Mouse (Mus musculus) cerebellum, adult 2 months (tissue): ENCODE results near the gene Setd3. TPM values are rescaled to one million over a fixed set of nuclear protein-coding genes. Genes with fewer than 3 reads are reported as not detected.

Source experiments
- DNase-seq, 2 experiments: peaks; one replicate each; pipeline ENCODE4 v3.0.0; 2021
- H3K27ac ChIP-seq: fragments of 200-500 bp; 2 replicates; pipeline ENCODE4 v1.5.1; 2012; ENCODE audit warnings: low read length, control low read depth, inconsistent platforms; ENCODE audit not compliant: insufficient read depth
- H3K27me3 ChIP-seq: fragments of 200-500 bp; 2 replicates; pipeline ENCODE4 v1.6.1; 2012; ENCODE audit warnings: inconsistent platforms, mild to moderate bottlenecking, low read length, moderate library complexity; ENCODE audit not compliant: control insufficient read depth, insufficient read depth
- H3K4me1 ChIP-seq: fragments of 200-500 bp; 2 replicates; pipeline ENCODE4 v1.6.1; 2011; ENCODE audit warnings: low read length; ENCODE audit not compliant: control insufficient read depth, insufficient read depth
- H3K4me3 ChIP-seq: fragments of 200-500 bp; replicated peaks from 2 replicates; pipeline ENCODE3; 2011; ENCODE audit warnings: mild to moderate bottlenecking, low read depth, low read length, control low read depth; ENCODE audit not compliant: insufficient read depth
- CTCF ChIP-seq: fragments of 200-500 bp; IDR thresholded peaks from 2 replicates; pipeline ENCODE4 v1.5.1; 2011; ENCODE audit warnings: low read depth, mild to moderate bottlenecking, control low read depth, low read length, moderate library complexity, borderline replicate concordance; ENCODE audit not compliant: insufficient read depth
- POLR2A ChIP-seq: fragments of 200-500 bp; IDR thresholded peaks from 2 replicates; pipeline ENCODE4 v1.6.1; 2011; ENCODE audit warnings: low read length, control low read depth, borderline replicate concordance; ENCODE audit not compliant: insufficient read depth
- WGBS: fragments of 180-500 bp; shearing (Covaris S2); methylation state at CpG from one replicate; pipeline ENCODE4 v1.1.7; 2018; 5-methylcytosine and 5-hydroxymethylcytosine counted together
- polyA plus RNA-seq: library from polyadenylated mRNA; depleted of rRNA; stranded (reverse); fragments of >200 nt; gene quantifications from 2 replicates; pipeline ENCODE4 v1.2.3, GENCODE M21; 2012

Setd3 gene
- polyA plus RNA-seq, 1 experiment: 122 TPM

GRCm38 (mm10) chr12:108212071-108212470 lies 33.0 kb upstream of the Setd3 start:
- H3K27ac ChIP-seq: no peak overlapping the region
- WGBS: 36% methylated on average over 5 of the region's 5 CpGs
- no peak overlapping the region for H3K4me3 ChIP-seq
- peaks cover 49% of the 10 kb centered on the region for H3K4me1 ChIP-seq
- no peaks in the 10 kb centered on the region for H3K27me3 ChIP-seq
- no peak for DNase-seq
- TF ChIP-seq CTCF: no peak
- TF ChIP-seq POLR2A: no peak

- TF ChIP-seq CTCF (no peak), POLR2A (no peak)
- Histone ChIP-seq H3K27me3 (no peaks in the 10 kb centered on the region), H3K4me3 (no peak overlapping the region), H3K4me1 (peaks cover 43% of the 10 kb centered on the region), H3K27ac (no peak overlapping the region)
- peak; percentile 31 to 36 for DNase-seq
- WGBS: 89% methylated on average over 15 of the region's 15 CpGs
Observed at GRCm38 (mm10) chr12:108210623-108211022, 31.5 kb upstream of the Setd3 start.

- no peaks in the 10 kb centered on the region for H3K27me3 ChIP-seq
- 9% methylated on average over 13 of the region's 13 CpGs for WGBS
- TF ChIP-seq POLR2A: no peak
- TF ChIP-seq CTCF: peak; percentile 94
- DNase-seq: peak; percentile 76 to 84
- no peak overlapping the region for H3K4me3 ChIP-seq
- H3K4me1 ChIP-seq: peaks cover 43% of the 10 kb centered on the region
- no peak overlapping the region for H3K27ac ChIP-seq
Observed at GRCm38 (mm10) chr12:108208726-108209438, 29.8 kb upstream of the Setd3 start.

- Histone ChIP-seq H3K27ac (no peak overlapping the region), H3K4me1 (peaks cover 43% of the 10 kb centered on the region), H3K4me3 (no peak overlapping the region), H3K27me3 (no peaks in the 10 kb centered on the region)
- DNase-seq: peak in 1 of 2 experiments; percentile 31
- no peak for TF ChIP-seq POLR2A
- 56% methylated on average over 9 of the region's 9 CpGs for WGBS
Observed at GRCm38 (mm10) chr12:108208216-108208615, 29.1 kb upstream of the Setd3 start.

- Histone ChIP-seq H3K27me3 (no peaks in the 10 kb centered on the region), H3K4me3 (no peak overlapping the region), H3K4me1 (peaks cover 30% of the 10 kb centered on the region), H3K27ac (no peak overlapping the region)
- WGBS: 8% methylated on average over 5 of the region's 5 CpGs
- TF ChIP-seq POLR2A (no peak), CTCF (peak; percentile 89)
- DNase-seq: peak; percentile 72 to 84
Observed at GRCm38 (mm10) chr12:108206641-108207040, 27.5 kb upstream of the Setd3 start.

GRCm38 (mm10) chr12:108204978-108205377 lies 25.9 kb upstream of the Setd3 start:
- H3K27me3 ChIP-seq: no peaks in the 10 kb centered on the region
- peaks cover 20% of the 10 kb centered on the region for H3K4me1 ChIP-seq
- no peak overlapping the region for H3K27ac ChIP-seq
- DNase-seq: no peak
- no peak overlapping the region for H3K4me3 ChIP-seq
- 40% methylated on average over 12 of the region's 12 CpGs for WGBS
- no peak for TF ChIP-seq CTCF
- no peak for TF ChIP-seq POLR2A

GRCm38 (mm10) chr12:108203895-108204294 lies 24.8 kb upstream of the Setd3 start:
- Histone ChIP-seq H3K4me1 (peaks cover 10% of the 10 kb centered on the region), H3K27me3 (no peaks in the 10 kb centered on the region), H3K4me3 (no peak overlapping the region), H3K27ac (no peak overlapping the region)
- 59% methylated on average over 8 of the region's 8 CpGs for WGBS
- no peak for TF ChIP-seq POLR2A
- DNase-seq: no peak

- no peaks in the 10 kb centered on the region for H3K27me3 ChIP-seq
- H3K4me3 ChIP-seq: no peak overlapping the region
- no peak for TF ChIP-seq POLR2A
- no peak for TF ChIP-seq CTCF
- H3K4me1 ChIP-seq: no peaks in the 10 kb centered on the region; the same call in 1 of the 2 replicates
- DNase-seq: no peak
- no peak overlapping the region for H3K27ac ChIP-seq
- WGBS: 76% methylated on average over 1 of the region's 1 CpGs
Observed at GRCm38 (mm10) chr12:108200094-108200493, 21.0 kb upstream of the Setd3 start.
